Mouse (Mus musculus) neutrophil, adult 5-6 weeks (primary cell): ENCODE results near the gene Nucb1. TPM values are rescaled to one million over a fixed set of nuclear protein-coding genes. Genes with fewer than 3 reads are reported as not detected.
"Not testable (repeated sequence)": the region's sequence is repeated elsewhere in the genome, so short reads cannot be mapped to it uniquely, and the experiment has no call there.

Experiments
- ATAC-seq: fragments of 151-379, 151-347 bp; 2 replicates; pipeline ENCODE4 v1.8.0; 2017; ENCODE audit warnings: mild to moderate bottlenecking, moderate TSS enrichment; ENCODE audit not compliant: insufficient number of reproducible peaks, poor library complexity, low FRiP score, severe bottlenecking; ENCODE audit errors: extremely low read depth
- total RNA-seq: library from RNA; stranded (forward); fragments of 200-1000 nt; gene quantifications from 2 replicates; pipeline ENCODE4 v1.2.3, GENCODE M21; 2017

The Nucb1 gene
- total RNA-seq, 1 experiment from 2014 or later = 101 TPM

DNA sequence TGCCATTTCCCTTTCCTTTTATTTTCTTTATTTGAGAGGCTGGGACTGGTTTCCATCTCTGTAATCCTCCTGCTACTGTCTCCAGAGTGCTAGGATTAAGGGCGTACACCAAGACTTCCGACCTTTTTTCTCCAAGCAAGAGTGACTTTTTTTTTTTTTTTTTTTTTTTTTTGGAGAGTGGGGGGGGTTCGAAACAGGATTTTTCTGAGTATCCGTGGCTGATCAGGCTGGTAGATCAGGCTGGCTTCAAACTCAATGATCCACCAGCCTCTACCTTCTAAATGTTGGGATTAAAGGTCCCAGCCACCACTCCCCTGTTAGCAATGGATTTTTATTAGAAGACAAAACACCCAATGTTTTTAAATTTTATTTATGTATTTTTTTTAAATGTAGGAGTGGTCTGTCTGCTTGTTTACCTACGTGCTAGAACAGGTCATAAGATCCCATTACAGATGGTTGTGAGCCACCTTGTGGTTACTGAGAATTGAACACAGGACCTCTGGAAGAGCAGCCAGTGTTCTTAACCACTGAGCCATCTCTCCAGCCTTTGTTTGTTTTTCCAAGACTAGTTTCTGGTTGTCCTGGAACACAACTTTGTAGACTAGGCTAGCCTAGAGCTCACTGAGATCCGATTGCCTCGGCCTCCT, 16.4 kb upstream of the Nucb1 start:
- no peak for ATAC-seq

DNA sequence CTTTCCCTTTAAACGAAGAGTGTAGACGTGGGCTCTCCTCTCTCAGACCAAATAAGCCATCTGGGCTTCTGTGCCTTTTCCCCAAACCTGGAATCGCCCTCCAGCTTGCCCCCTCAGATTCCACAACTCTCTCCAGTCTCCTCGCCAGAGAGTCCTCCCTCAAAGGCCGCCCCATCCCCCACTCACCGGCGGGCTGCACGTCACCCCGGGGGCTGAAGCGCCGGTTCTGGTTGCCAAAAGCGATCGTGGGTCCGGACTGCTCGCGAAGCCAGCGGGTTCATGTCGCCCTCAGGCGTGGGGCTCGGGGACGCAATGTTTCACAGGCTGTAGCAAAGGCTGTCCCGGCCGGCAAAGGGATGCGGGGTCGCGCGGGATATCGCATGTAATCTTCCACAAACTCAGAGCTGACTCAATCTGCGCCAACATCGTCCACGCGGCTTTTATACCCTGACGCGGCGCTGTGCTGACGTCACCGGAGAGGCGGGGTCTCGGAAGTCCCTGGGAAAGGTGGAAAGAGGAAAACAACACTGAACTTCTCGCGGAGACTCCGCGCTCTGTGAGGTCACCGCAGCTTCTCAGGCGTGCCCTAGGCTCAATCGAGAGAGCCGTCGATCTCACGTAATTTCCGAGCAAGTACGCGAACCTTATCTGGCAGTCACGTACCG, 15.7 kb upstream of the Nucb1 start, which contains the start of the genes Ppp1r15a and Plekha4:
Gene Ppp1r15a (minus strand): TSS at position 460 of the 665 bp plus-strand sequence.
Gene Plekha4 (plus strand): TSS at position 522 of the 665 bp plus-strand sequence.
- ATAC-seq = peak; percentile 82

GRCm38 (mm10) chr7:45524841-45525621, 14.8 kb upstream of the Nucb1 start:
- ATAC-seq = no peak

GRCm38 (mm10) chr7:45523678-45524170, 13.5 kb upstream of the Nucb1 start:
- ATAC-seq = no peak

DNA sequence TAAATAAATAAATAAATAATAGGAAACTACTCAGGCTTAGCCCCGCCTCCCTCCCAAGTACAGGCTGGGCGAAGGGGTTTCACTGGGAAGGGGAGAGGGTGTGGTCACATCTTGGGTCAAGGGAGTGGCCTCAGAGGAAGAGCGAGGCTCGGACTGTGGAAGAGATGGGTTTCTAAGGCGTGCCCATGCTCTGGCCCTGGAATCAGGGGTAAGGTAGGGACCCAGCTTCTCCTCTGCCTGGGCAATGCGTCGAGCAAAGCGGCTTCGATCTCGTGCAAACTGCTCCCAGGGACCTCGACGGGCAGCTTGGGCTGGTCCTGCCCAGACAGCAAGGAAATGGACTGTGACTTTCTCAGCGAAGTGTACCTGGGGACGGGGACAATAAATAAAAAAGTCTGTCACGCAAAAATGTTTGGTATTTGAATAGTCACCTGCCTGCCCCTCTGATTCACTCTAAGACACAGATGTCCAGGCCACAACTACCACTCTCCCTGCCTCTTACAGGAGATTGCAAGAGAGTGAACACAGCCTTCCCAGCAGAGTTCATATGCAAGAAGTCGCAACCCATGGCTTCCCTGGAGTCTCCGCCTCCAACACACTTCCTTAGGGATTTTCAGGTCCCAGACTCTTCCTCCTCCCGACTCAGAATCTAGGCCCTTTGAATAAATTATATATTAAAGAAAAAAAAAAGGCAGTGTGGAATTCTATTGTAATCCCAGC, 12.9 kb upstream of the Nucb1 start:
- ATAC-seq = no peak

DNA sequence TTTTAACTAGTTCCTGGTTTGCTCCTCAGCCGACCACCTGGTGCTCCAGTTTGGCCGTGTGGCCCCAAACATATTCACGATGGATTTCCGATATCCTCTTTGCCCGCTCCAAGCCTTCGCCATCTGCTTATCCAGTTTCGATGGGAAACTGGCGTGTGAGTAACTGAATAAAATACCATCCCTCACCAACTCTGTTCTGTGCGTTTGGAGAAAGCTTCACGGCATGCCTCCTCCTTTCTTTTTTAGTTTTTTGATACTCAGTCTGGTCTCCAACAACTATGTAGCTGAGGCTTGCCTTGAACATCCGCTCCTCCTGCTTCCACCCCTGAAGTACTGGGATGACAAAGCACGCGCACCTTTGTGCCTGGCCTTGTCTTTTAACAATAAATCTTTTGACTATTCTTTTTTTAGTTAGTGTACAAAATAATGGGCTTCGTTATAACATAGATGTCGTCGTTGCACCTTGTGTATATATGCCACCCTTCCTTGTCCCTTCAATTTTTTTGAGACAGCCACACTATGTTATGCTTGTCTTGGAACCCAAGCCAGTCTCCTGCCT, 12.1 kb upstream of the Nucb1 start:
- ATAC-seq = no peak

DNA sequence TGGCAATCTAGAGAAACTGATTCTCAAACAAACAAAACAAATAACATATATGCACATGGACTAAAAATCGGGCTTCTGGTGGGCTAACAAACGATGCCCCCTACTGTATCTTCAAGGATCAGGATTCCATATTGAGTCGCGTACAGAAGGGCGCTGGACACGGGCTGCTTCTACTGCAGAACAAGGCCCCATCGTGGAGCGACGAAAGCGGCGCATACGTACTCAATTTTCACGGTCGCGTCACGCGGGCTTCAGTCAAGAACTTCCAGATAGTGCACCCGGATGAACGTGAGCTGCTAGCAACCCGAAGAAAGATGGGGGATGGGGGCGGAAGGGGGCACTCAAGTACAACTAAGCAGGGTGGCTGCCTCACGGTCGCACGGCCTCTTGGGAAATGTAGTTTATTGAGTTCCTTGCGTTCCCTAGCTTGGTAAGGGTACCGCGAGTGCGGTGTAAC, 11.6 kb upstream of the Nucb1 start:
- ATAC-seq = peak; percentile 69

DNA sequence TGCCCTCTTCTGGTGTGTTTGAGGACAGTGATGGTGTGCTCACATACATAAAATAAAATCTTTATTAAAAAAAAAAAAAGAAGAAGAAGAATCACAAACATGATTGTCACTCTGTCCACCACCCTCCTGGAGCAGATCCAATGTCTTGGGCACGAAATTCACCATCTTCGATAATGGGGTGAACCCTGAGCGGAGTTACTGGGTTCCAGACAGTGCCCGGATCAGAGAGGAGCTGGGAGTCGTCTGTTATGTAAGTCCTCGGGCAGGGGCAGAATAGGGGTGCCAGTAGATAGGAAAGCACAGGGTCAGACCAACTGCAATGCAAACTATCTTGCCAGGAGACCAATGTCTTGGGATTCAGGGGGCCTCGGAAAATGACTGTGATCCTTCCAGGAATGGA, 10.4 kb upstream of the Nucb1 start:
- no peak for ATAC-seq

DNA sequence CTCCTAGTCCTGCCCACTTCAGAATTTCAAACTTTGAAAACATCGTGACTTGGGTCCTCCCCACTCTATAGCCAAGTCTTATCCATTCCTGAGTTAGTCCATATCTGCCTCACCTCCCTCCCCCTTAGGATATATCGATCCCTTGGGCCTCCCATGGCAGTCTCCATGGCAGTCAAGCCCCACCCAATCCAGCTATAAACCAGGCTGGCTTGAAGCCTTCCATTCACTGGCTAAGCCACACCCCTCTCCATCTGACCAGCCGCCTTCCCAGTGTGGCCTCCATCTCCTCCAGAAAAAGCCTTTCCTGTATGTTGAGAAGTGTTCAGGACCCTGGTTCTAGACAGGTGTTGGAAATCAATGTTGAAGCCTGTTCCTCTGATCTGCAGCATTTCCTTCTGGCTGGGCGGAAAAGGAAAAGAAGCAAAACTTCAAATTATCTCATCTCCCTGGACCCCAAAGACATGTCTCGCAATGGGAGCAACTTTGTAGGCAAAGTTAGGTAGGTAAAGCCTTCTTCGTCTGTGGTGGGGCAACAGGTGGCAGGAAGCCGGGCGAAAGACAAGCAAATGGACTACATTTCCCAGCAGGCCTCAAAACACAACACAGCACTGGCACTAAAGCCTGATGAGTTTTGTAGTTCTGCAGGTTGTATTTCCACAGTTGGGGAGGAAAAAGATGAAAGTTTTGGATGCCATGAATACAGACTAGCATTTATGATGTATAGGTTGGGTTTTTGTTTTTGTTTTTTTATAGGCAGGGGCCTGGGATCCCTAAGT, 9.3 kb upstream of the Nucb1 start:
- no peak for ATAC-seq

DNA sequence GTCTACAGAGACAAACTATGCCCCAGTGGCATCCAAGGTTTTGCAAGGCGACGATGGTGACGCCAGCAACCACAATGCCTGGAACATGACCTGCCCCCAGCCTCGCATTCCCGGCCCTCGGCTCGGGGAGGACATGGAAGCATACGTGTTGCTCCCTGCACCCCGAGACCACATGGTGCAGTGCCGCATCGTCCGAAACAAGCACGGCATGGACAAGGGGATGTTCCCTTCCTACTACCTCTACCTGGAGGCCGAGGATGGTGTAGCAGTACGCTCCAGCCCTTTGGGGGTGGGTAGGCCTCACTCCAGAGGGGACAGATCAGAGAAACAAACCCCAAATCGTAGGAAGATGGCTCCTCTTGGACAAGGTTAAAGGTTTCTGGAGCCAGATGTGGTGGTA, 8.4 kb upstream of the Nucb1 start:
- ATAC-seq = no peak

GRCm38 (mm10) chr7:45516846-45517245, 6.6 kb upstream of the Nucb1 start:
- ATAC-seq = not testable (repeated sequence)

DNA sequence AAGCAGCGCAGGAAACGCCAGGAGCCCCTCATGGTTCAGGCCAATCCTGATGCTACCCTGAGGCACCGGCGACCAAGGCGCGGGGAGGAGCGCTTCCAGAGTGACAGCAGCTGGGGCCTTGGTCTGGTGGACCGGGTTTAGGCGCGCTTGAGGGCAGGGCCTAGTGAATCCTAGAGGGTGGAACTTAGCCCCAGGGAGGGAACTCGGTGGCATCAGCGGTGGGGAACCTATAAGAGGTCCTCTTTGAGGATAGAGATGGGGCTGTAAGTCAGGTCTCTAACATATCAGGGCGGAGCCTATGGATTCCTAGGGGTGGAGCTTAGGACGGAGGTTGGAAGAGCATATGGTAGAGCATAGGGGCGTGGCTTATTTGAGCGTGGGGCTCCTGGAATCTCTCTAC, 5.2 kb upstream of the Nucb1 start:
- ATAC-seq = no peak

- no peak for ATAC-seq
These were observed 4.2 kb upstream of the Nucb1 start for GRCm38 (mm10) chr7:45514411-45514810.

- no peak for ATAC-seq
These were observed 874 bp downstream of the Nucb1 start for GRCm38 (mm10) chr7:45509181-45509882.

DNA sequence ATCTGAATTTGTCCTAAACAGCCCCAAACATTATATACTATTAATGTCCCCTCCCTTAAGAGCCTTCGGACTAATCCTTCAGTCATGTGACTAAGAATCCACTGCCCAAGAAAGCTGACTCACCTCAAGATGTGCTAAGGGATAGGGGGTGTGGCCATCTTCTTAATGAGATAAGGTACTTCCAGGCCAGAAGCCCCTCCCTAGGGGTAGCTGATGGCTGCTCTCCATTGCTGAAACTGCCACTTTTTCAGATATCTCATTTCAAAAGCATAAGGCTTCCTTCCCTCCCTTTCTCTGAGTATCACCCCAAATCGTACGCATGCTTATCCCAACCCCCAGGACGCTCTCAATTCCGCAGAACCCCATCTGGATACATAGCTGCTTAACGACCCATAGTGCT, 1.6 kb downstream of the Nucb1 start:
- no peak for ATAC-seq

DNA sequence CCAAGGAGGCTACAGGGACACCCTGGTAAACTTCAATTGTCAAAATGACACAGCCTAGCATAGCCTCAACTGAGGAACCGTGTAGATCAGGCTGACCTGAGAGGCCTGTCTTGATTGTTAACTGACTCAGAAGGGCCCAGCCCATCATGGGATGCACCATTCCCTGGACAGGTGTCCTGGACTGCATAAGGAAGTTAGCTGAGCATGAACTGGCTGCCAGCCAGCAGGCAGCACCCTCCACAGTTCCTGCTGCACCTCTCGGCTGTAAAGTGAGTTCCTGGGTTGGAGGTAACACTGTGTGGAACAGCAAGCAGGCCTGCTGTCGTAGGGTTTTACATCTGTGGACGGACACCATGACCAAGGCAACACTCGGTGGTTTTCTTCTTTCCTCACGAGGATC, 2.6 kb downstream of the Nucb1 start:
- ATAC-seq = no peak

DNA sequence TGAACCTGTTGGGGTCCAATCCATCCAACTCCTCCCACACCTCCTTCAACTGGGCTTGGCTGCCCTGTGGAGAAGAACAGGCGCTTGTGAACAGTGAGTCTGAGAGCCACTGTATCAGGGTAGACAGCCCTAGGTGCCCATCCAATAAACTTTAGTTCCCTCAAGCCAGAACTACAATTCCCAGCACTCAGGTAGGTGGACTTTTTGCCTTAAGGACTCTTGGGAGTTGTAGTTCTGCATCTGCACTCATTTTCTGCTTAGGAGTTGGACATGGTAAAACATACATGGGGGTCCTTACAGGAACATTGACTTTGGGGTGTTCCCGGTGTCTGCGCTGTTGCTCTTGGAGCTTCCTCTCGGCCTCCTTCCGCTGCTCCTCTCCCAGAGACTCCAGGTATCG, 11.8 kb downstream of the Nucb1 start:
- ATAC-seq = no peak
